Comparison of ENCODE assay signal across 9 mouse cellular contexts in the genomic region with DNA sequence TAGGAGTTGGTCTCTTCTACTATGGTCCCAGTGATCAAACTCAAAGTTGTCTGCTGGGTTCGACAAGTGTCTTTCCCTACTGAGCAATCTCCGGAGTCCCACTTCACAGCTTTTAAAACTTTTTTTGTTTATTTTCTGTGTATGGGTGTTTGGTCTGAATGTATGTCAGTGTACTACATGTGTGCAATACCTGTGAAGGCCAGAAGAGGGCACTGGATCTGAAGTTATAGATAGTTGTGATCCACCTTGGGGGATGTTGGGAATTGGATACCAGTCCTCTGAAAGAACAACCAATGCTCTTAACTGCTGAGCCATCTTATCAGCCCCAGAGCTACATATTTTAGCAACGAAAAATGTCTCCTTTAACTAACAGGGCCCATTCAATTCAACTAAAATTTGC.
DNase-seq lines count a peak whose midpoint lies in the region; ATAC-seq and TF ChIP-seq lines count a peak whose summit lies in the region.
"Had no signal": no experiment of that assay in that cellular context is flagged by ENCODE, and none has a peak within 500 bp of the region (broad histone marks: within the 10 kb centered on the region; RNA-seq: fewer than 3 reads in every experiment).

No protein-coding gene starts in this region.

- POLR2A ChIA-PET in Patski (lab: Charles Lee), result no interaction called here

- no peak overlapping the region for H3K4me2 ChIP-seq in intestine, postnatal 0 days (replicated peaks; ENCODE audit: low read depth)
- H3K4me2 ChIP-seq in intestine, embryonic 15.5 days (replicated peaks), result no peak overlapping the region

- no peaks in the 10 kb centered on the region for H3K9me3 ChIP-seq in intestine, postnatal 0 days (ENCODE audit: control insufficient read depth)
- H3K9me3 ChIP-seq in intestine, embryonic 15.5 days, result no peaks in the 10 kb centered on the region

- no peak overlapping the region for H3K9ac ChIP-seq in intestine, postnatal 0 days (ENCODE audit: low read depth, low read length)
- H3K9ac ChIP-seq in intestine, embryonic 15.5 days, result no peak overlapping the region

- intact Hi-C loops in left cerebral cortex, postnatal 25 days (cut with DNase I), result no loop called here

- peak; percentile 40 to 46 for DNase-seq in B cell, adult 2 months
- no peak for DNase-seq in Patski (ENCODE audit: low read depth, low spot score)
- DNase-seq in large intestine, adult 2 months (ENCODE audit: low read depth, low spot score), result peak; percentile 4
- DNase-seq in left cerebral cortex, postnatal 25 days (ENCODE audit: low spot score in 2 of 2), result no peak
- DNase-seq in yolk sac, embryonic 10.5 days (ENCODE audit: low spot score), result no peak

- H3K36me3 ChIP-seq in intestine, postnatal 0 days (ENCODE audit: control insufficient read depth, insufficient read depth), result no peaks in the 10 kb centered on the region
- no peaks in the 10 kb centered on the region for H3K36me3 ChIP-seq in intestine, embryonic 15.5 days

- peak; percentile 66 for TF ChIP-seq CTCF in intestine, postnatal 0 days (IDR thresholded peaks at IDR 0.05; ENCODE audit: low read depth)
- peak; percentile 65 for TF ChIP-seq CTCF in Patski (IDR thresholded peaks at IDR 0.05)

- CTCF ChIA-PET in Patski (lab: Charles Lee), result interaction anchor here (1.0 to 1.2 kb wide), 5 partner anchors 36 to 324 kb away, joined by 3 to 4 read pairs (median 3); no protein-coding TSS in a partner anchor

- no peak overlapping the region for H3K27ac ChIP-seq in intestine, postnatal 0 days (ENCODE audit: low read depth, low read length)
- H3K27ac ChIP-seq in intestine, embryonic 15.5 days, result no peak overlapping the region

- ATAC-seq in intestine, postnatal 0 days, result no peak
- no peak for ATAC-seq in intestine, embryonic 15.5 days
- ATAC-seq in Patski, result no peak
- ATAC-seq in monocyte, adult 5-6 weeks (replicated peaks; ENCODE audit: insufficient number of reproducible peaks, low FRiP score, low TSS enrichment, poor library complexity, severe bottlenecking), result no peak

- WGBS in intestine, postnatal 0 days, result 94% methylated on average over 3 of the region's 3 CpGs
- WGBS in intestine, embryonic 15.5 days, result 94% methylated on average over 3 of the region's 3 CpGs
- WGBS in large intestine, adult 2 months, result 95% methylated on average over 3 of the region's 3 CpGs

- H3K4me1 ChIP-seq in intestine, postnatal 0 days (replicated peaks; ENCODE audit: control insufficient read depth, insufficient read depth, low read length), result no peaks in the 10 kb centered on the region
- no peaks in the 10 kb centered on the region; the same call in 1 of the 2 replicates for H3K4me1 ChIP-seq in intestine, embryonic 15.5 days (replicated peaks)

- H3K27me3 ChIP-seq in intestine, postnatal 0 days (replicated peaks; ENCODE audit: control insufficient read depth, insufficient read depth, low read length), result no peaks in the 10 kb centered on the region
- H3K27me3 ChIP-seq in intestine, embryonic 15.5 days (replicated peaks), result no peaks in the 10 kb centered on the region
- H3K27me3 ChIP-seq in Patski, result no peaks in the 10 kb centered on the region

- no peak overlapping the region for H3K4me3 ChIP-seq in intestine, postnatal 0 days (ENCODE audit: low read depth, low read length)
- H3K4me3 ChIP-seq in intestine, embryonic 15.5 days (replicated peaks), result no peak overlapping the region
- H3K4me3 ChIP-seq: myocyte had no signal

- in situ Hi-C loops in Patski (cut with MboI; ENCODE audit: low pct_unique_long_range_greater_than_20kb), result loop anchor here (5.0 kb wide), 1 partner anchor 269 kb away; no protein-coding TSS in a partner anchor

Comparison
In these comparisons a context has a peak if more than half of its experiments do, and no peak if none do; other contexts are left out.
1. DNase-seq: peak in B cell, adult 2 months (2 of 2) and large intestine, adult 2 months (single experiment); none in Patski (single experiment), left cerebral cortex, postnatal 25 days (0 of 2) and yolk sac, embryonic 10.5 days (single experiment).